Mouse (Mus musculus) embryonic facial prominence, embryonic 13.5 days (tissue): ENCODE measurements around the gene Fcrl5. TPM values are rescaled to one million over a fixed set of nuclear protein-coding genes. Genes with fewer than 3 reads are reported as not detected.

Experiments used
- ATAC-seq: fragments of 200-750 bp; cut with Nextera tagmentation; 2 replicates; pipeline ENCODE4 v1.8.0; 2017; ENCODE audit warnings: low read depth; ENCODE audit not compliant: insufficient number of reproducible peaks, insufficient read depth, low FRiP score, low TSS enrichment
- H3K27ac ChIP-seq: fragments of 300-500 bp; sonication (generic); 2 replicates; pipeline ENCODE4 v1.5.1; 2015; ENCODE audit warnings: moderate library complexity, mild to moderate bottlenecking, inconsistent platforms
- H3K27me3 ChIP-seq: fragments of 300-500 bp; sonication (generic); 2 replicates; pipeline ENCODE4 v1.6.1; 2015; ENCODE audit warnings: mild to moderate bottlenecking, inconsistent platforms
- H3K36me3 ChIP-seq: fragments of 300-500 bp; sonication (generic); 2 replicates; pipeline ENCODE4 v1.6.1; 2015; ENCODE audit warnings: mild to moderate bottlenecking, inconsistent platforms
- H3K4me1 ChIP-seq: fragments of 300-500 bp; sonication (generic); 2 replicates; pipeline ENCODE4 v1.6.1; 2015; ENCODE audit warnings: inconsistent platforms
- H3K4me2 ChIP-seq: fragments of 300-500 bp; sonication (generic); 2 replicates; pipeline ENCODE4 v1.6.1; 2015; ENCODE audit warnings: moderate library complexity, mild to moderate bottlenecking, inconsistent platforms
- H3K4me3 ChIP-seq: fragments of 300-500 bp; sonication (generic); 2 replicates; pipeline ENCODE4 v1.5.1; 2015; ENCODE audit warnings: mild to moderate bottlenecking, inconsistent platforms
- H3K9ac ChIP-seq: fragments of 300-500 bp; sonication (generic); 2 replicates; pipeline ENCODE4 v1.6.1; 2015; ENCODE audit warnings: mild to moderate bottlenecking, inconsistent platforms
- H3K9me3 ChIP-seq: fragments of 300-500 bp; sonication (generic); 2 replicates; pipeline ENCODE4 v1.6.1; 2016; ENCODE audit warnings: inconsistent platforms
- WGBS: fragments of 180-500 bp; shearing (Covaris S2); methylation state at CpG from one replicate; pipeline ENCODE4 v1.1.7; 2015; ENCODE audit warnings: mixed read lengths; 5-methylcytosine and 5-hydroxymethylcytosine counted together
- polyA plus RNA-seq: library from polyadenylated mRNA; unstranded; fragments of >200 nt; fragmentation: Nextera tagmentation; extraction: Ambion mirVana; gene quantifications from 2 replicates; pipeline ENCODE4 v1.2.1, GENCODE M21; 2015

Gene Fcrl5
- polyA plus RNA-seq, 1 experiment from 2014 or later: not detected

DNA sequence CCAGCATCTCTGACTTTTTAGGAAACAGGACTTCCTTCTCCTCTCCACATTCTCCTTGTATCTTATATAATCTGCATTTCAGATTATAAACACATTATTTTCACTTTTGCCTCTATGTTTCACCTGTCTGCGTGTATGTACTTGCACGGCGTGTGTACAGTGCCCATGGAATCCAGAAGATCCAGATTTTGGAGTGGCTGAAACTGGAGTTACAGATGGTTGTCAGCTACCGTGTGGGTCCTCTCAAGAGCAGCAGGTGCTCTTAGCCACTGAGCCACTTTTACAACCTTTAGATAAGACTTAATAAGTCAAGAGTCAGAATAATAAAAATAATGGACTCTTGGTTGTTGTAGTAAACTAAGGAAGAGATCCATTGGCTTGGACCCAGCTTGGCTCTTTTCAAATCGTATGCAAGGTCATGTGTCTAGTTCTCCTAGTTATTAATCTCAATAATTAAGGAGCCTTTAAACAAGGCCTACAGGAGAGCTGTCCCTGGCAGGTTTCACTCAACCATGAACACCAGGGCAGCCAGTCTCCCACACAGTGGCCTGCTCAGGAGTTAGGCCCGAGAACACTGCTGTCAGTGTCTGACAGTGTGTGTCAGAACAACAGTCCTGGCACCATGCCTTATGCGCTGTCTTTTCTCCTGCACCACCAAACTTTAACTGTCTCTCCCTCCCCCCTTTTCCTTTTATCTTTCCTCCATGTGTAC lies 98.2 kb downstream of the Fcrl5 start:
- ATAC-seq: no peak
- 85% methylated on average over 7 of the region's 7 CpGs for WGBS
- no peaks in the 10 kb centered on the region for H3K9me3 ChIP-seq
- no peak overlapping the region for H3K4me3 ChIP-seq
- no peak overlapping the region for H3K9ac ChIP-seq
- H3K27ac ChIP-seq: peak overlapping the region; percentile 33; the same call in 1 of the 2 replicates
- peaks cover 94% of the 10 kb centered on the region for H3K36me3 ChIP-seq
- H3K27me3 ChIP-seq: no peaks in the 10 kb centered on the region
- H3K4me2 ChIP-seq: no peak overlapping the region
- H3K4me1 ChIP-seq: 0 out of 2 replicates have a peak, but pooled peaks cover under 1% of the 10 kb centered on the region

DNA sequence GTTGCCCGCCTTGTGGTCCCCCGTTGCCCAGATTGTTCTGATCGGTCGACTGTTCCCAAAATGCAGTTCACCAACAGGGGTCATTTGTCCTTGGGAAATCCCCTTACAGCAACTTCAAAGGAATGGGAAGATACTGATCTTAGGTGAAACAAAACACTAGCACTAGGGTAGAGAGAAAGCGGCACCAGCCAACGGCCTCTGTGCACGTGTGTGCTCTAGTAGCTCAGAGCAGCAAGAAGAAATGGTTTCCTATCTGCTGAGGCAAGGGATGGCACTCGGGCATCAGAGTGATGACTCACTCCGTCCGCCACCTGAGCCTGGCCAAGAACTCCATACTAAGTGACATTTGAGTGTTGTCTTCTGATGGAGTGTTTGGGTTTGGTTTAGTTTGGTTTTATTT lies 102.5 kb downstream of the Fcrl5 start:
- no peak for ATAC-seq

DNA sequence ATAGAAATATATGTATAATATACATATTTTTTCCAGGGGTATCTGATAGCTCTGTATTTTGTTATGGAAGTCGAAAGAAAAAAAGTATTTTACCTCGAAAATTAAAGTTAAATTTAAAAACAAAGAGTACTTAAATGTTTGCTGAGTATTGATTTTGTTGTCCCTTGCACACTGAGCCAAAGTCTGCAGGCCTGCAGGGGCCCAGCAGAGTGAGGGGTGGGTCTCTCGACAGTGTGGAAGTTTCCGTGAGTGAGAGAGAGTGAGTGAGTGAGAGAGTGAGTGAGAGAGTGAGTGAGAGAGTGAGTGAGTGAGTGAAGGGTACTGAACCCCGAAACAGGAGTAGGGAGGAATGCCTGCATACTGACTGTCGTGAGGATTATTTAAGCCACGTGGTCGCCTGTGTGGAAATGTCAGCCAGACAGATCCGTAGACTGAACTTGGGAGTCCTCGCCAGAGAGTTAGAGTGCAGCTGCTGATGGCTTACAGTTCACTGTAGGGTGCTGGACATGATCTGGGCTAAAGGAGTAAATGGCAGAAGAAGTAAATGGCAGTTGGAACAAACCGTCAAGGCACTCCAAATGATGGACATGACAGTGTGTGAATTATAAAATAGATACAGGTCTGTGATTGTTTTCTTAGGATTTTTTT lies 104.6 kb downstream of the Fcrl5 start:
- ATAC-seq: no peak
- WGBS: 66% methylated on average over 11 of the region's 11 CpGs
- Histone ChIP-seq H3K9ac (no peak overlapping the region), H3K27ac (no peak overlapping the region), H3K4me1 (0 out of 2 replicates have a peak, but pooled peaks cover 3% of the 10 kb centered on the region), H3K36me3 (peaks cover 47% of the 10 kb centered on the region), H3K9me3 (no peaks in the 10 kb centered on the region), H3K4me2 (no peak overlapping the region), H3K4me3 (no peak overlapping the region), H3K27me3 (no peaks in the 10 kb centered on the region)

More for the DNA sequence above, 102.5 kb downstream of the Fcrl5 start:
- Histone ChIP-seq H3K9ac (no peak overlapping the region), H3K4me2 (no peak overlapping the region), H3K4me1 (0 out of 2 replicates have a peak, but pooled peaks cover 3% of the 10 kb centered on the region), H3K36me3 (peaks cover 65% of the 10 kb centered on the region), H3K27ac (no peak overlapping the region), H3K4me3 (no peak overlapping the region), H3K27me3 (no peaks in the 10 kb centered on the region), H3K9me3 (no peaks in the 10 kb centered on the region)
- WGBS: 87% methylated on average over 10 of the region's 10 CpGs

DNA sequence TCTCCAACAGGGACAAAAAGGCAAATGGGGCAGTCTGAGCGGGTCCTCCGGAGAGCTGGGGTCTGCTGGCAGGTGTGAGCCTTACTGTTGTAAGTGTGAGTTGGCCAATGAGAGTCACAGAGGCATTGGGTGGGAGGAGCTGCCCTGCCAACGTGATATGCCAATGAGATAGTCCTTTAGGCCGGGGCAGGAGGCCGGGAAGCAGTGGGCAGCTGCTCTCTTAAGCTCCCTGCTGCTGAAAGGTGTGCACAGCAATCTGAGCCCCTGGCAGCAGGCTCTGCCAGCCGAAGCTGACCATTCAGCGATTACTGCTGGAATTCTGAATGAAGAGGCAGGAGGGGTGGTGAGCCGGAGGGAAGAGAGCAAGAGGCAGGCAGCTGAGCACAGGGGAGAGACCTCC lies 105.1 kb downstream of the Fcrl5 start:
- H3K4me3 ChIP-seq: no peak overlapping the region
- H3K9me3 ChIP-seq: no peaks in the 10 kb centered on the region
- H3K27ac ChIP-seq: no peak overlapping the region
- H3K27me3 ChIP-seq: no peaks in the 10 kb centered on the region
- 33% methylated on average over 8 of the region's 8 CpGs for WGBS
- no peak overlapping the region for H3K9ac ChIP-seq
- no peak overlapping the region for H3K4me2 ChIP-seq
- peaks cover 41% of the 10 kb centered on the region for H3K36me3 ChIP-seq
- ATAC-seq: no peak
- 0 out of 2 replicates have a peak, but pooled peaks cover 3% of the 10 kb centered on the region for H3K4me1 ChIP-seq

DNA sequence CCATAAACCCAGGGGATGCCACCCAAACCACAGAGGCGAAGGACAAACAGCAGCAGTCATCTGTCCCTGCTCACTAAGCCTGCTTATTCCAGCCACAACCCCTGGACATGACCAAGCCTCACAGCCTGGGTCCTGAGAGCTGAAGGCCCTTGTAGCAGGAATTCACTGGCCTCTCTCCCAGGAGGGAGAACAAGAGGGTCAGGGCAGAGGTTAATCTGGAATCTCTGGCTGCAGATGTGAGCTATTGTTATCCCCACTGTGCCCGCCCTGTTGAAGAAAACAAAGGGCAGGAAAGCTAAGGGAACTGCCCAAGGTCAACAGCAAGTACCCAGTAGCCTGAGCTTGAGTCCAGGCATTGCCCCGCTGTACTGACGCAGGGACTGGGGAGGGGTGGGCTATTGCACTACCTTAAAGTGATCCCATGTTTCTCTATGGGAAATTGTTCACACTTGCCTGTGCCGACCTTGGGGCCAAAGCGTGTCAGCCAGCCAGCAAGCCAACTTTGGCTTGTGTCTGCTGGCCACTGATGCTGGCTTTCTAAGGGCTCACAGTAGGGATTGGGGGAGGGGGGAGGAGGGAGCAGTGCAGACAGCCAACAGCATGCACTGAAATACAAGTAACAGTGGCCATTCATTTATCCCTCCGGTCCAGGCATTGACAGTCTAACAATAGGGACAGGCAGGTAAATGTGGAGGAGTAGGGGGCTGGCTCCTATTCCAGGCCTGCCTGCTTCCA lies 107.1 kb downstream of the Fcrl5 start:
- no peak overlapping the region for H3K9ac ChIP-seq
- H3K4me3 ChIP-seq: no peak overlapping the region
- no peak for ATAC-seq
- 55% methylated on average over 7 of the region's 7 CpGs for WGBS
- H3K4me2 ChIP-seq: no peak overlapping the region
- no peaks in the 10 kb centered on the region for H3K27me3 ChIP-seq
- peaks cover 22% of the 10 kb centered on the region for H3K36me3 ChIP-seq
- H3K4me1 ChIP-seq: 0 out of 2 replicates have a peak, but pooled peaks cover 3% of the 10 kb centered on the region
- H3K27ac ChIP-seq: no peak overlapping the region
- no peaks in the 10 kb centered on the region for H3K9me3 ChIP-seq

- ATAC-seq: no peak
These were observed 110.0 kb downstream of the Fcrl5 start for GRCm38 (mm10) chr3:87545554-87545953.

GRCm38 (mm10) chr3:87546291-87546721 lies 110.7 kb downstream of the Fcrl5 start:
- Histone ChIP-seq H3K9ac (no peak overlapping the region; the same call in 1 of the 2 replicates), H3K4me1 (peaks cover 7% of the 10 kb centered on the region; the same call in 1 of the 2 replicates), H3K27ac (no peak overlapping the region), H3K27me3 (peaks cover 16% of the 10 kb centered on the region), H3K4me3 (no peak overlapping the region), H3K36me3 (peaks cover 6% of the 10 kb centered on the region), H3K4me2 (no peak overlapping the region), H3K9me3 (no peaks in the 10 kb centered on the region)
- no peak for ATAC-seq
- 75% methylated on average over 10 of the region's 10 CpGs for WGBS

More at GRCm38 (mm10) chr3:87545554-87545953, 110.0 kb downstream of the Fcrl5 start:
- Histone ChIP-seq H3K27me3 (peaks cover 9% of the 10 kb centered on the region), H3K4me2 (no peak overlapping the region), H3K9me3 (no peaks in the 10 kb centered on the region), H3K4me3 (no peak overlapping the region), H3K4me1 (peaks cover 7% of the 10 kb centered on the region; the same call in 1 of the 2 replicates), H3K27ac (no peak overlapping the region), H3K9ac (no peak overlapping the region), H3K36me3 (peaks cover 6% of the 10 kb centered on the region)
- 67% methylated on average over 3 of the region's 3 CpGs for WGBS

DNA sequence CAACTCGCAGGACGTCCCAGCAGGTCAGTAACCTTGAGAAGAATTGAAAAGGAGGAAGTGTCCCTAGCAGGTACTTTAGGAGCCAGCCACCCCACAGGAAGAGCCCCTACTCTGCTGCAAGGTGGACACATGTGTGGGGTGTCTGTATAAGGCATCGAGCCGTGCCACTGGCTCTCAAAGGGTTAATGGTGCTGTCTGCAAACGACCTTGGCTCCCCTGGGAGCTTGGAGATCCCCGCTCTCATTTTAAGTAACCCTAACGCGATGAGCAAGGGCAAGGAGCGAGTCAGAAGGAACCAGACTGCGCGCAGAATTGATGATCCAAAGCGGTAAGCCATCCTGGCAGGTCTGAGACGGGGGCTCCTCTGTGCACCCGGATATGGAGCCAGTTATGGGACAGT lies 114.3 kb downstream of the Fcrl5 start:
- Histone ChIP-seq H3K4me3 (no peak overlapping the region), H3K27ac (no peak overlapping the region), H3K9ac (0 out of 2 replicates have a peak overlapping the region, but pooled peaks have one; percentile 27), H3K4me2 (peak overlapping the region; percentile 20; the same call in 1 of the 2 replicates), H3K36me3 (no peaks in the 10 kb centered on the region), H3K4me1 (peaks cover 7% of the 10 kb centered on the region; the same call in 1 of the 2 replicates), H3K9me3 (no peaks in the 10 kb centered on the region), H3K27me3 (peaks cover 25% of the 10 kb centered on the region)
- no peak for ATAC-seq
- WGBS: 21% methylated on average over 14 of the region's 14 CpGs

Other genes starting within 250 kb of the Fcrl5 start
- gene Fcrls, start 172.0 kb upstream of the Fcrl5 start, polyA plus RNA-seq: 10.6 and 11.2 TPM in 2 replicates
- 0.13 and 0.80 TPM in 2 replicates for gene Cd5l, start 77.9 kb upstream of the Fcrl5 start, polyA plus RNA-seq
- 0.28 TPM in 1 of 2 replicates, not detected in the other for gene Fcrl1, start 59.4 kb upstream of the Fcrl5 start, polyA plus RNA-seq
- gene Etv3, start 89.6 kb downstream of the Fcrl5 start, polyA plus RNA-seq: 19.6 and 19.8 TPM in 2 replicates
- 17.5 and 18.3 TPM in 2 replicates for gene Arhgef11, start 181.8 kb downstream of the Fcrl5 start, polyA plus RNA-seq